Mouse (Mus musculus): Measurements from ENCODE around the gene Sobp.

The Sobp gene

DNA sequence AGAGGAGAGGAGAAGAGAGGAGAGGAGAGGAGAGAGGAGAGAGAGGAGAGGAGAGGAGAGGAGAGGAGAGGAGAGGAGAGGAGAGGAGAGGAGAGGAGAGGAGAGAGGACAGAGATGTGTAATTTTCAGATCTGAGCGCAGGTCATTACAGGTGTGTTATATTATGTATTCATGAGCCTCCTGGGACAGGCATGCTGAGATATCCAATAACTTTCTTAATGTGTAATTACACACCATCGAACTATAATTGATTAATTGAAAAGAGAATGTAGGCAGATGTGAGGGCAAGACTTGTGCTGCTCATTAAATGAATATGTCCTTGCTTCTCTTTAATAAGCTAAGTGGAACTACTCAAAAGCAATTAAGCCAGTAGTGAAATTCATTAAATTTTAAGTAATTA is 118.9 kb downstream of the Sobp start:
- ChIA-PET CTCF (interaction anchor here in 1 of 4 experiments (0.6 kb wide), 1 partner anchor 341 kb away, joined by 5 read pairs; no protein-coding TSS in a partner anchor), POLR2A (no interaction called here)

DNA sequence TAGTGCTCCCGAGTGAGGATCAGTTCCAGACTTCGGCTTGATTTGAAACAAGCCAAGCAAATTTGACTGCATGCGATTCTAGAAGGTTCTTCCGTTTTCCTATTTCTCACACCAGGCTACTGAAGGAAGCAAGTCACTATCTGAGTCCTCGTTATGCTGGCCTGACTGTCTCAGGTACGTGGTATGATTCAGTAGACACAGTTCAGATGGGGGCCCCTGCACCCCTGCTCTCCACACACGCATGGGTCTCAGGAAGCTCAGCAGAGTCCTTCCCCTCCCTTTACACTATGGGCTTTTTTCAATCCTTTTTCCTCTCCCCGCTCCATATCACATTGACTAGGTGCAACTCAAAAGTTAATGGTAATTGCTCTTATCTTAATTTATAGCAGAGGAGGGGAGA is 119.6 kb downstream of the Sobp start:
- ChIA-PET POLR2A (no interaction called here), CTCF (no interaction called here)

DNA sequence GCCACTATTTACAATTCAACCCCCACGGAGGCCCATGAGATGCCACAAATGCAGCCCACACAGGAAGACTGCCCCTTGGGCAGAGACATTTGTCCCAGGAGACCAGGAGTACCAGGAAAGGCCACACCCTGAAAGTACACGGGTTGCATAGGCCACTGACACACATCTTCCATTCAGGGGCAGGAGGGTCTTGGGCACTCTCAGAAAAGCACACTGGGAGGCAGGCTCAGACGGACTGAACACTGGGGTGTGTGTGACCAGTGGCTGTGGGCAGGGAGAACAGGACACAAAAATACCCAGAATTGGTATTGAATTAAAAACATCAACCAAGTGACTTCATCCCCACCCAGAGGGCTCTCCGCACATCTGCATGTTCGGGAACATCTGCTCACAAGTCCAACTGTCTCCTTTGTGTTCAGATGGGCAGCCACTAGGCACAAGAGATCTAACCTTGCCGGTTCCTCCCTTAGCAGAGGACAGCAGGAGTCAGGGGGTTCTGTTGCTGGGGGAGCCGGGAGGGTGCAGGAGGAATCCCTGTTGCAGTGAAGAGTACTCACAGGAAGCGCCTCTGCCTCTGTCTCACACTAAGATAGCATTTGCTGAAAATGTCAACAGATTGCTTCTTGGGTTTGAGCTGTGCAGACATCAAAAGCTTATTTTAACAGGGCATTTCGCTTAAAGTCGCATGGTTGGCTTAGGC is 120.3 kb downstream of the Sobp start:
- POLR2A ChIA-PET, result interaction anchor here in 1 of 4 experiments (1.5 kb wide), 1 partner anchor 19 kb away, joined by 5 read pairs; no protein-coding TSS in a partner anchor

DNA sequence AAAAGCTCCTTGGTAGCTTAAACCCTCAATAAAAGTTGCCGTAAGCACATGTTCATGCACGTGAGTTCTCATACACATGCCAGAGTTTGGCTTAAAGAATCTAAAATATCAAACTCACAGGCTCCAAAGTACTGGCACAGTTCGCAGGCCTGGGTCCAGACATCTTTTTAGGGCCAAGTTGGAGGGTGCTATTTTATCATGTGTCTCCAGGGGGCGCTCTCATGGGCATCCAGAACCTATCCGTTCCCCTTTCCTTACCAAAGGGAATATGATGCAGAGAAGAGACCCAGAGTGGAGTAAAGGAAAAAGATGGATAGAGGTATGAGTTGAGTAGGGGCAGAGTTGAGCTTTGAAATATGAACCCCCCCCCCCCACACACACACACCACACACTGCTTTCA is 121.9 kb downstream of the Sobp start:
- CTCF ChIA-PET, result interaction anchor here in 3 of 4 experiments (0.6 to 0.8 kb wide), 5 partner anchors 14 to 189 kb away, joined by 3 read pairs; no protein-coding TSS in a partner anchor
- POLR2A ChIA-PET, result interaction anchor here in 1 of 4 experiments (0.6 to 1.5 kb wide), 2 partner anchors 17 to 459 kb away, joined by 3 to 5 read pairs; no protein-coding TSS in a partner anchor

More for the DNA sequence above, 120.3 kb downstream of the Sobp start:
- CTCF ChIA-PET, result no interaction called here

DNA sequence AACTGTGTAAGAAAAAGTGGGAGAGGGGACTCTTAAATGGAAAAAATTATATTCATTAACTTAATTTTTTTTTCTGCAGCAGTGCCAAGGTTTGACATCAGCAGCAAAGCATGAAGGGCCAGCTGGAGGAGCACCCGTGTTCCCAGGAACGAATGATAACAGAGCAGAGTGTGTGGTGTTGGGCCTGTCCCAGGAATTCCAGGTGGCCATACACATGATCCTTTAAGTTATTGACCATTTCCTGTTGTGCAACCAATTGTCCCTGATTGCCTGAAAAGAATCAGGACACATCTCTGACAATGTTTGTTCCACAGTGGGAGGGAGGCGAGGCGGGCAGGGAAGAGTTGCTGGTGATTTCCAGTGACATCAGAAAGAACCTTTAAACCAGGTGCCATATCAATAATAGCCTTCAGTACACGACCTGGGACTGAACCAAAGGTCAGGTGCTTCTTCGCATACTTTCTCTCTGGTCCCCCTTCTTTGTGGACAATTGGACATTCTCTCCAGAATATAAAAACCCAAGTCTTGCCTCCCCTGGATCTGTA is 126.5 kb downstream of the Sobp start:
- ChIA-PET POLR2A (interaction anchor here in 2 of 4 experiments (0.6 to 0.8 kb wide), 2 partner anchors 185 to 200 kb away, joined by 3 to 4 read pairs; no protein-coding TSS in a partner anchor), CTCF (interaction anchor here in 2 of 4 experiments (0.5 kb wide), 2 partner anchors 75 to 134 kb away, joined by 6 to 9 read pairs; no protein-coding TSS in a partner anchor)

DNA sequence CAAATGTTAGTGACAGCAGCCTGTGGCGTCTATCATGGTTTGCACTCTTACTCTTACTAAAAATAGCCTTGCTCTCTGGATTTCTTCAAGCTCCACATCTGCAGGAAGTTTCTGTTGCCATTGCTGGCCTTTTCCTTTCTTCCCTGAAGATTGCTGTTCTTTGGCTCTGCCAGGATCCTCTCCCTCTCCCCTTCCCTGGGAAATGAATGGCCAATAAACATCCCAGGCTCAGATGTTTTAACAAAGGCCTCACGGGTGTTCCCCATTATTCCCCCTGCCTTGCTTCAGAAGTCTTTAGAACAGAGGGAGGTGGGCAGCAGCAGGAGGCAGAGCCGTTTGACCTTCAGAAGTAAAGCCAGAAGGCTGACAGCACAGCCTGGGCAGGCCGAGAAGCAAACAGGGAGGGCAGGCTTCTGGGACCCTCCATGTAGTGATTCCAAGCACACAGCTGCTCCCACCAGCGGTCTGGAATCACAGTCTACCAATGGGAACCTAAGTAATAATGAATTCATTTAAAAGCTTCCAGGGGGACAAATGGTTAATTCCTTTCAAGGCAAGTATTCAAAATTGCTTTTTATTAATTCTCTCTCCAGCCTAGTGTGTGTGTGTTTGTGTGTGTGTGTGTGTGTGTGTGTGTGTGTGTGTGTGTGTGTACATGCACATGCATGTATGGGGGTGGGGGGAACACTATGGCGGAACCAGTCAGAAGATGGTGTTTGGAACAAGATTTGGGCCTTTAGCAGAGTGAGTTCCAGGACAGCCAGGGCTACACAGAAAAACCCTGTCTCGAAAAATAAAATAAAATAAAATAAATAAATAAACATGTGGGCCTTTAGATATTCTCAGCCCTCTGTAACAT is 130.8 kb downstream of the Sobp start:
- CTCF ChIA-PET, result interaction anchor here (0.5 to 1.2 kb wide), 5 partner anchors 13 to 398 kb away, joined by 3 to 11 read pairs (median 3); no protein-coding TSS in a partner anchor
- POLR2A ChIA-PET, result interaction anchor here in 1 of 4 experiments (0.5 to 1.2 kb wide), 5 partner anchors 8 to 206 kb away, joined by 3 to 4 read pairs (median 3); no protein-coding TSS in a partner anchor

DNA sequence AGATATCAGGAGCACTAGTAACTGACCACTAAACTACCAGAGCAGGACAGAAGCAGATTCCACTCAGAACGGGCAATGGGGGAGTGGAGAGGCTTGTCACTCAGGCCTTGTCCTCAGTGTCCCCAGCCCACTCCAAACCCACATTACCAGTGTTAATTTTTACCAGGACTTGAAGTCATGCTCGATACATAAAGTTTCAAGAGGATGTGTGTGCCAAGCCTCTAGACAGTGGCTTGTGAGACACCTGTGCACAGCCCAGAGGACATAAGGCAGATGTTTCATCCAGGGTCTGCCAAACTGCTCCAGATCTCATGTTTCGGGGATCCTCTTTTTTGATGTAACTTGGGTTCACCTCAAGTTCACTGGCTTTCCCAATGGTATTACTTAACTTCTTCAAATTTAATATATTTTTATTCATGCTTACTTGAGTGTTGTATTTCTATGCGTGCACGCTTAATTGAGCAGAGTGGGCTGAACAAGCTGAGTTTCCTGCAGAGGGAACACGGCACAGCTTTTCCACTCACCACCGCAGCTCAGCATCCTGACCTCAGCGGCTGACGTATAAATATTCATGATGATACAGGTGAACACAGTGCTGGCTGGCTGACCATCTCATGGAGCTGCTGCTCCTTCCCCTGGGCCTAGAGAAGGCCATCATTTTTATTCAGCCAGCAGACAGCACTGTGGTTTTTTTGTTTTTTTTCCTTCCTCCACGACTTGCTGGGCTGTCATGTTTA is 131.6 kb downstream of the Sobp start:
- POLR2A ChIA-PET, result interaction anchor here in 1 of 4 experiments (0.5 to 0.9 kb wide), 3 partner anchors 58 to 544 kb away, joined by 3 to 6 read pairs (median 4); no protein-coding TSS in a partner anchor
- CTCF ChIA-PET, result interaction anchor here in 3 of 4 experiments (0.5 to 1.2 kb wide), 4 partner anchors 17 to 397 kb away, joined by 3 to 7 read pairs (median 3); no protein-coding TSS in a partner anchor

DNA sequence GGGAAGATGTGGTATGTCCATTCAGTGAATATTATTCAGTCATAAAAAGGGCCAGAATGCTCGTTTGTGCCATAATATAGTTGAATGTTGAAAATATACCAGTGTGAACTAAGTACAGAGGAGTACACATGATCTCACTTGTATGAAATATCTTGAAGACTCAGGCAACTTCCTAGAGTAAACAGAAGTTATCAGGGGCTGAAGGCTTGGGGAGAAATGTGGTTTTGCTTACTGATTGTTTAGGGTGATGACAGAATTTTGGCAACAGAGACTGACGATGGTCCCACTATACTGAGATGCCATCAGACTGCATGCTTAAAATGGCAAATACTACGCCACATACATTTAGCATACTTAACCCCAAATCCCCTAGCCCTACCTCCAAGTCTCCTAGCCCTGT is 132.5 kb downstream of the Sobp start:
- ChIA-PET POLR2A (interaction anchor here in 1 of 4 experiments (0.6 to 0.7 kb wide), 2 partner anchors 15 to 171 kb away, joined by 3 to 9 read pairs; no protein-coding TSS in a partner anchor), CTCF (no interaction called here)

DNA sequence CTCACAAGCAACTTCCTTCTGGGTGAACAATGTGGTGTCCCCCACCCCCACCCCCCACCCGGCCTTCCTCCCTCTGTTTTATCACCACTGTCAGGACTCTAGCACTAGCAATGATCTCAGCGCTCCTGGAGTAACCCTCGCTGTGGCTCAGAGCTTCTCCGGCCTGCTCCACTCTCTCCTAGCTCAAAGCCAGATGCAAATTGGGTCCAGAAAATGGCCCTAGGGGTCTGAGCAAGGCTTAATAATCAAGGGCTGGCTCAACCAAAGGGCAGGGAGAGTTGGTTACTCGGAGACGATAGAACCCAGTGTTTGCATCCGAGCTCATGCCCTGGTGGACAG is 136.9 kb downstream of the Sobp start:
- CTCF ChIA-PET, result interaction anchor here (0.6 to 1.9 kb wide), 4 partner anchors 15 to 65 kb away, joined by 3 to 5 read pairs (median 4); no protein-coding TSS in a partner anchor
- POLR2A ChIA-PET, result interaction anchor here in 3 of 4 experiments (0.6 to 1.6 kb wide), 9 partner anchors 10 to 524 kb away, joined by 3 to 5 read pairs (median 3); no protein-coding TSS in a partner anchor

DNA sequence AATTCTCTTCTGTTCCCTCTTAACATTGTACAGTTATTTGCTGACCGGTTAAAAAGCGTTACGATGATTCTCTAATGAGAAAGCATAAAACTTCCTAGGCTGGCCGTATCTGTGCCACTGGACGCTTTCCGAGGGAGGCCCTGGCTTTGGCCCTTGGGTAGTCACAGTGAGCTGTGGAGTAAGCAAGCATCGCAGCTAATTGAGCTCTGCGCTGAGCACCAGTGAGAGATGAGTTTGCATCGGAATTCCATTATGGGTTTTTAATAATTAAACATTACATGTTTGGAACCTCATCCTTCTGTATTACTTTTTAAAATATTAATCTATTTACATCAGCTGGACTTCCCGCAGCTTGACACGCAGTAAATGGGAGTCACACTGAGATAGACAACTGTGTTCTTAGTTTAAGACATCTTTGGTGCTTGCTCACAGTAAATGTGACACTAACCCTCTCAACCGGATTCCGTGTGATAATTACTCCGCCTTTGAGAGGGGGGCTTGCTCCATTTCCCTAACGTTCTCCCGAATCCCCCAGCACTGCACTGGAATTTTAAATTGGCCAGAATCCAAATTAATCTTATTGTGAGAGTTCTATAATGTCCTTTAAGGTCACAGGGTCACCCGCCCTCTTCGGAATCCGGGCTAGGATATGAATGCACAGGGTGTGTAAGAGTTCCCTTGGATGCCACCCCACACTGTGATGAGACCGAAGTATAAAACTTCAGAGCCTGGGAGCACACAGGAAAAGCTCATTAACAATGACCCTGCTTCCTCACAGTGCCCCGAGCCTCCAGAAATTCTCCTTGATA is 137.5 kb downstream of the Sobp start:
- CTCF ChIA-PET, result interaction anchor here in 2 of 4 experiments (0.6 to 1.4 kb wide), 2 partner anchors 15 to 16 kb away, joined by 3 to 5 read pairs; no protein-coding TSS in a partner anchor

DNA sequence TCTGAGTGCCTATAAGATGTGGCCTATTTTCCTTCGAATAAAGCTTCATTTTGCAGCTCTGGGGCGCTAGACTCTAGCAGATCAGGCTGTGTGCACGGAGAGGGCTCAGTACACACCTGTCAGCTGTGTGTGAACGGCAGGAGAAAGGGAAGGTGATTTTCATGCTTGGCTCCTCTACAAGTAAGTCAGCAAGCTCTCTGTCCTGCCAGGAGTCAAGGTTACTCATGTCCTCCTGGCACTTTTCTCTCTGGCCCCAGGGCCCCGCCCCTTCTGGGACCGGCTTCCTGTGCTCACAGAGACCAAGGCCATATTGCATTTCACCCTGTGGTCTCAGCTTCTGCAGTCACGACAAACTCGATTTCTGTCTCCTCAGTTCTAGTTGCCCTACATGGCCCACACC is 138.8 kb downstream of the Sobp start:
- ChIA-PET POLR2A (interaction anchor here in 2 of 4 experiments (0.6 to 1.9 kb wide), 13 partner anchors 8 to 352 kb away, joined by 3 to 6 read pairs (median 3); no protein-coding TSS in a partner anchor), CTCF (interaction anchor here in 3 of 4 experiments (0.7 to 1.4 kb wide), 5 partner anchors 49 to 139 kb away, joined by 3 read pairs; partner anchors contain the start of genes 9030612E09Rik (in 1 of the 3) and Sobp (in 1 of the 3))

More for the DNA sequence above, 137.5 kb downstream of the Sobp start:
- POLR2A ChIA-PET, result interaction anchor here in 3 of 4 experiments (0.6 to 1.6 kb wide), 9 partner anchors 9 to 525 kb away, joined by 3 to 5 read pairs (median 3); no protein-coding TSS in a partner anchor

DNA sequence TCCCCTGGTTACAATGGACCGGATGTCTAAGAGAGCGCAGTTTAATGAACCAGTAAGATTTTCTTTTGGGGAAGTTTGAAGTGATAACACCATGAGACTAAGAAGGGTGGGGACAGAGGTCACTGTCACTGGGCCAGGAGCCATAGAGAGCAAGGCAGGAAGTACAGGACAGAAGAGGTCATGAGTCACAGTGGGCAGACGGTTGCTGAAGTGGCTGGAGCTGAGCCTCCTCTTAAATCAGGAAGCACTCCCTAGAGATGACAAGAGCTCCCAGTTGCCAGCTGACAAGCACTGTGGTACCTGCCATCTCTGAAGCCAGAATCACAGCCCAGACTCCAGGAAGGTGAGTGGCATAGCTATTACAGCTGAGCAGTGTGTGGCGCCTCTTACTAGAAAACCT is 139.5 kb downstream of the Sobp start:
- ChIA-PET POLR2A (interaction anchor here in 2 of 4 experiments (0.6 to 1.9 kb wide), 9 partner anchors 11 to 330 kb away, joined by 3 to 6 read pairs (median 3); no protein-coding TSS in a partner anchor), CTCF (interaction anchor here in 2 of 4 experiments (0.7 to 1.4 kb wide), 4 partner anchors 50 to 139 kb away, joined by 3 read pairs; partner anchors contain the start of genes 9030612E09Rik (in 1 of the 2) and Sobp (in 1 of the 2))

DNA sequence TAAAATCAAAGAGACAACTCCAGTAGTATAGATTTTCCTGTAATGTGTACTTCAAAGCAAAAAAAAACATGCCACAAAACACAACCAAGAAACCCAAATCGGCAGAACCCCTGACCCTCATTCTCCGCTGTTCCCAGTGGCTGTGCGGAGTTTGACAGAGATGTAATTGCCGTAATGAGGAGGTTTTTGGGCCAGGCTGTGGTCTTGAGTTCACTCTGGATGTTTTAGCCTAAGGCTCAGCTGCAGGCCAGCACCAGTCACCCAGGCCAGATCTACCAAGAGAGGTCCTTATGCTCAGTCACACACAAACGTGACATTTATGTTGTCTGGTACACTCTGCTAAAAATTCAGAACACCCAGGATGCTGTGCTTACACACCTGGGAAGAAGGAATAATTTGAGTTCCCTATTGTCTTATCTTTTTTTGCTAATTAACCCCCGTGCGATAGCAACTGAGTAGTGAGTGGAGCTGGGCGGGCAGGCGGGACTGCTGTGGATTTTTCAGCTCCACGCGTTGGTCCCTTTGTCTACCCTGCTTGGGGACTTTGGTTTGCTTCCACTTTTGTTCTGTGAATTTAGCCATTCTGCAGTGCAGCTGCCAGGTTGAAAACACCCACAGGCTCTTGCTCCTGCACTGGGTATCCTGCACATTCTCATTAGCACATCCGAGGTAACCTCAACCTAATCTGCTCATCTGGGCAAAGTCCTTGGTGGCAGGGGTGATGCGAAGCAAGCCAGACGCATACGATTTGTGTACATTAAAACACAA is 140.7 kb downstream of the Sobp start:
- CTCF ChIA-PET, result interaction anchor here in 2 of 4 experiments (0.6 to 1.4 kb wide), 4 partner anchors 61 to 1678 kb away, joined by 3 to 4 read pairs (median 3); partner anchors contain the start of genes 9030612E09Rik (in 1 of the 2) and Sobp (in 1 of the 2)

DNA sequence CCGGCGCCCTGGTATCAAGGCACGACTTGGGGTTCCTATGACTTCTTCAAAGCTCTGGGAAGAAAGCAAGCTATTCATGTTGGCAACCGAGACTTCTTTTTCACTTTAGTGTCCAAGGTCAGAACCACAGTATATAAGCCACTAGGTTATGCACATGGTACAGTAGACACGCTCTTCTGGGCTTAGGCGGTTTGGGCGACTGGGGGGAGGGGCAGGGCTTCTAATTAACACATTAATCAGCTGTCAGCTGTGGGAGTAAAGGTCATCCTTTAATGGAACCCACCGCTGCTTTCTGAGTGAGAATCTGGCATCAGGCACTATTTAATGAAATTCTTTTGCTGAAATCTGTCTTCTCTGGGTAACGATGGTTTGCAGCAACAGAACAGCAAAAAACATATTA is 147.3 kb downstream of the Sobp start:
- POLR2A ChIA-PET, result interaction anchor here in 3 of 4 experiments (0.5 to 1.5 kb wide), 13 partner anchors 10 to 535 kb away, joined by 3 to 6 read pairs (median 3); partner anchors contain the start of gene 9030612E09Rik (in 1 of the 3)
- CTCF ChIA-PET, result interaction anchor here in 2 of 4 experiments (0.6 kb wide), 2 partner anchors 78 to 630 kb away, joined by 5 to 9 read pairs; no protein-coding TSS in a partner anchor

More for the DNA sequence above, 140.7 kb downstream of the Sobp start:
- POLR2A ChIA-PET, result no interaction called here

DNA sequence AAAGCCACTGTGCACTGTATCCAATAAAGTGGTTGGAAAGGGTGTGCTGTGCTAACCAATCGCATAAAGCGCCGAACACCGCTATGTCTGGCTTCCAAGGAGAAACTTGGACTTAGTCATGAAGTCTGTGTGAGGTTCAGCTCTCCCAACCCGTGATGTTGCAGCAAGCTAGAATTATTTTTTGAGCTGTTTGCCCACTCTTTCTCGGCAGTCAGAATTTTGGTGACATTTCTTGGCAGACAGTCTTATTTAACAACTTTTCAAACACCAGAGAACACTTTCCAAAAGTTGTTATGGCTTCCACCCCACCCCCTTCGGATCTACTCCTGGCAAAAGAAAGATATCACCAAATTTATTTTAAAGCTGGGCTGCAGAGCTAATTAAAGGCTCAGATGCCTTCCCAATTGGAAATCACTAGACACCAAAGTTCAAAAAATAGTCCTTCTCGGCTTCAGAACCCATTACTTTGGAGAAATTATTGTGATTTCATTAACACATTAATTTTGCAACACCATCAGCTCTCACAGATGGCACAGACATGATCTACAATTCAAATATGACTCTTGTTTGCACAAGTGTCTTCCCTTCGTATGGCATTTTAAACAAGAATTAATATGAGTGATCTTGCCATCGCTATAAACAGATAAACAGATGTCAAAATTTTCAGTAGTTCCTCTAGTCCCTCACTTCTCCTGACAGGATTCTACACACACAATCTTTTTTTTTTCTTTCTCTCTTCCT is 150.7 kb downstream of the Sobp start:
- POLR2A ChIA-PET, result interaction anchor here in 1 of 4 experiments (0.6 kb wide), 2 partner anchors 74 to 755 kb away, joined by 3 to 4 read pairs; no protein-coding TSS in a partner anchor
- CTCF ChIA-PET, result no interaction called here
